Mouse (Mus musculus): ENCODE measurements around the gene Tmem50b.

Gene Tmem50b

GRCm38 (mm10) chr16:91611248-91611647 is 13.6 kb upstream of the Tmem50b start:
- intact Hi-C loops (cut with DNase I), result no loop called here

- intact Hi-C loops (cut with DNase I), result no loop called here
Measured at GRCm38 (mm10) chr16:91609501-91610245, 12.1 kb upstream of the Tmem50b start.

GRCm38 (mm10) chr16:91606958-91607357 is 9.4 kb upstream of the Tmem50b start:
- intact Hi-C loops (cut with DNase I), result no loop called here

- intact Hi-C loops (cut with DNase I), result no loop called here
Measured at GRCm38 (mm10) chr16:91605156-91605555, 7.6 kb upstream of the Tmem50b start.

GRCm38 (mm10) chr16:91601693-91602092 is 4.1 kb upstream of the Tmem50b start:
- intact Hi-C loops (cut with DNase I), result no loop called here

- intact Hi-C loops (cut with DNase I), result no loop called here
Measured at GRCm38 (mm10) chr16:91601081-91601480, 3.5 kb upstream of the Tmem50b start.

GRCm38 (mm10) chr16:91599242-91599641 is 1.6 kb upstream of the Tmem50b start:
- intact Hi-C loops (cut with DNase I), result loop anchor here (5.0 kb wide), 1 partner anchor 48 kb away; the partner anchor contains the start of genes Gart and Son

GRCm38 (mm10) chr16:91596779-91597671 is 575 bp downstream of the Tmem50b start:
- intact Hi-C loops (cut with DNase I), result loop anchor here (5.0 kb wide), 1 partner anchor 50 kb away; the partner anchor contains the start of genes Gart and Son

GRCm38 (mm10) chr16:91596397-91596778 is 1.2 kb downstream of the Tmem50b start:
- intact Hi-C loops (cut with DNase I), result loop anchor here (5.0 kb wide), 1 partner anchor 51 kb away; the partner anchor contains the start of genes Gart and Son

- intact Hi-C loops (cut with DNase I), result loop anchor here (5.0 kb wide), 1 partner anchor 52 kb away; the partner anchor contains the start of genes Gart and Son
Measured at GRCm38 (mm10) chr16:91595076-91595475, 2.5 kb downstream of the Tmem50b start.

- intact Hi-C loops (cut with DNase I), result no loop called here
Measured at GRCm38 (mm10) chr16:91593262-91593661, 4.3 kb downstream of the Tmem50b start.

GRCm38 (mm10) chr16:91592162-91592561 is 5.4 kb downstream of the Tmem50b start:
- intact Hi-C loops (cut with DNase I), result no loop called here

GRCm38 (mm10) chr16:91588703-91589102 is 8.9 kb downstream of the Tmem50b start:
- intact Hi-C loops (cut with DNase I), result no loop called here

GRCm38 (mm10) chr16:91587730-91588453 is 9.7 kb downstream of the Tmem50b start:
- intact Hi-C loops (cut with DNase I), result no loop called here

GRCm38 (mm10) chr16:91586244-91586643 is 11.4 kb downstream of the Tmem50b start:
- intact Hi-C loops (cut with DNase I), result no loop called here

- intact Hi-C loops (cut with DNase I), result no loop called here
Measured at GRCm38 (mm10) chr16:91585617-91586016, 12.0 kb downstream of the Tmem50b start.

- intact Hi-C loops (cut with DNase I), result no loop called here
Measured at GRCm38 (mm10) chr16:91582307-91582706, 15.3 kb downstream of the Tmem50b start.

GRCm38 (mm10) chr16:91578980-91579720 is 18.4 kb downstream of the Tmem50b start:
- intact Hi-C loops (cut with DNase I), result no loop called here

- intact Hi-C loops (cut with DNase I), result no loop called here
Measured at GRCm38 (mm10) chr16:91575151-91575550, 22.4 kb downstream of the Tmem50b start.

GRCm38 (mm10) chr16:91571105-91571504 is 26.5 kb downstream of the Tmem50b start:
- intact Hi-C loops (cut with DNase I), result no loop called here

- intact Hi-C loops (cut with DNase I), result no loop called here
Measured at GRCm38 (mm10) chr16:91568960-91569359, 28.6 kb downstream of the Tmem50b start.
